Mouse (Mus musculus): ENCODE measurements at regions not wholly inside any gene's neighbourhood (a gene's known extent, or its start where the extent isn't known, plus 50 kb on each side); places are given as distances from the start of the nearest gene placed in this dataset.
"Not testable (repeated sequence)": the region's sequence is repeated elsewhere in the genome, so short reads cannot be mapped to it uniquely, and the experiment has no call there.

GRCm38 (mm10) chr9:92661938-92662337 is 119.9 kb downstream of the Plod2 start:
- DNase-seq: no peak

- DNase-seq: no peak
These were observed 125.4 kb downstream of the Plod2 start for GRCm38 (mm10) chr9:92667361-92667881.

- no peak for DNase-seq
These were observed 129.9 kb downstream of the Plod2 start for GRCm38 (mm10) chr9:92671966-92672365.

- DNase-seq: peak in 1 of 2 experiments; percentile 42
These were observed 152.5 kb downstream of the Plod2 start for GRCm38 (mm10) chr9:92694361-92695016.

- DNase-seq: no peak
These were observed 155.9 kb downstream of the Plod2 start for GRCm38 (mm10) chr9:92697971-92698370.

GRCm38 (mm10) chr9:92704752-92705151 is 162.7 kb downstream of the Plod2 start:
- no peak for DNase-seq

GRCm38 (mm10) chr9:92707011-92707410 is 165.0 kb downstream of the Plod2 start:
- DNase-seq: no peak

- no peak for DNase-seq
These were observed 175.2 kb downstream of the Plod2 start for GRCm38 (mm10) chr9:92717176-92717575.

GRCm38 (mm10) chr9:92718337-92718736 is 176.3 kb downstream of the Plod2 start:
- peak in 1 of 2 experiments; percentile 41 for DNase-seq

- DNase-seq: no peak
These were observed 177.2 kb downstream of the Plod2 start for GRCm38 (mm10) chr9:92719251-92719650.

- no peak for DNase-seq
These were observed 186.8 kb downstream of the Plod2 start for GRCm38 (mm10) chr9:92728864-92729263.

- no peak for DNase-seq
These were observed 189.4 kb downstream of the Plod2 start for GRCm38 (mm10) chr9:92731396-92731795.

- DNase-seq: no peak
These were observed 225.5 kb downstream of the Plod2 start for GRCm38 (mm10) chr9:92767532-92767931.

- DNase-seq: no peak
These were observed 226.4 kb downstream of the Plod2 start for GRCm38 (mm10) chr9:92768432-92768831.

- DNase-seq: peak in 1 of 2 experiments; percentile 28
These were observed 227.5 kb downstream of the Plod2 start for GRCm38 (mm10) chr9:92769528-92769927.

GRCm38 (mm10) chr9:92771002-92771401 is 229.0 kb downstream of the Plod2 start:
- DNase-seq: no peak

GRCm38 (mm10) chr9:92771716-92772115 is 229.7 kb downstream of the Plod2 start:
- no peak for DNase-seq

- DNase-seq: no peak
These were observed 241.0 kb downstream of the Plod2 start for GRCm38 (mm10) chr9:92782922-92783454.

GRCm38 (mm10) chr9:92799695-92800094 is 257.7 kb downstream of the Plod2 start:
- DNase-seq: no peak

- no peak for DNase-seq
These were observed 267.4 kb downstream of the Plod2 start for GRCm38 (mm10) chr9:92809469-92809868.

- DNase-seq: no peak
These were observed 278.7 kb downstream of the Plod2 start for GRCm38 (mm10) chr9:92820721-92821120.

- no peak for DNase-seq
These were observed 284.8 kb downstream of the Plod2 start for GRCm38 (mm10) chr9:92826708-92827353.

GRCm38 (mm10) chr9:92836156-92836555 is 294.1 kb downstream of the Plod2 start:
- not testable (repeated sequence) for DNase-seq

Data from lung, postnatal 4 days (tissue).